Mouse (Mus musculus) embryonic facial prominence, embryonic 10.5 days (tissue): ENCODE measurements around the gene Slc44a5. TPM values are rescaled to one million over a fixed set of nuclear protein-coding genes. Genes with fewer than 3 reads are reported as not detected.

Experiments
- DNase-seq: peaks from one replicate; pipeline ENCODE4 v3.0.0-alpha.2; 2017; ENCODE audit warnings: low spot score
- H3K27ac ChIP-seq: fragments of 300-500 bp; sonication (generic); replicated peaks from 2 replicates; pipeline ENCODE4 v1.5.1; 2016; ENCODE audit warnings: mild to moderate bottlenecking
- H3K27me3 ChIP-seq: fragments of 300-500 bp; sonication (generic); replicated peaks from 2 replicates; pipeline ENCODE4 v1.6.1; 2016; ENCODE audit warnings: low read depth, mild to moderate bottlenecking; ENCODE audit not compliant: poor library complexity, severe bottlenecking
- H3K36me3 ChIP-seq: fragments of 300-500 bp; sonication (generic); replicated peaks from 2 replicates; pipeline ENCODE4 v1.6.1; 2016; ENCODE audit warnings: mild to moderate bottlenecking, moderate library complexity
- H3K4me1 ChIP-seq: fragments of 300-500 bp; sonication (generic); 2 replicates; pipeline ENCODE4 v1.6.1; 2016
- H3K4me3 ChIP-seq: fragments of 300-500 bp; sonication (generic); 2 replicates; pipeline ENCODE4 v1.5.1; 2016; ENCODE audit warnings: mild to moderate bottlenecking, moderate library complexity
- H3K9me3 ChIP-seq: fragments of 300-500 bp; sonication (generic); 2 replicates; pipeline ENCODE4 v1.6.1; 2016; ENCODE audit warnings: mild to moderate bottlenecking
- WGBS: fragments of 180-500 bp; shearing (Covaris S2); methylation state at CpG from one replicate; pipeline ENCODE4 v1.1.7; 2016; 5-methylcytosine and 5-hydroxymethylcytosine counted together
- polyA plus RNA-seq: library from polyadenylated mRNA; unstranded; fragments of >200 nt; fragmentation: Nextera tagmentation; extraction: Ambion mirVana; gene quantifications from 2 replicates; pipeline ENCODE4 v1.2.1, GENCODE M21; 2016

Slc44a5 gene
- polyA plus RNA-seq, 1 experiment from 2014 or later: 0.56 TPM

DNA sequence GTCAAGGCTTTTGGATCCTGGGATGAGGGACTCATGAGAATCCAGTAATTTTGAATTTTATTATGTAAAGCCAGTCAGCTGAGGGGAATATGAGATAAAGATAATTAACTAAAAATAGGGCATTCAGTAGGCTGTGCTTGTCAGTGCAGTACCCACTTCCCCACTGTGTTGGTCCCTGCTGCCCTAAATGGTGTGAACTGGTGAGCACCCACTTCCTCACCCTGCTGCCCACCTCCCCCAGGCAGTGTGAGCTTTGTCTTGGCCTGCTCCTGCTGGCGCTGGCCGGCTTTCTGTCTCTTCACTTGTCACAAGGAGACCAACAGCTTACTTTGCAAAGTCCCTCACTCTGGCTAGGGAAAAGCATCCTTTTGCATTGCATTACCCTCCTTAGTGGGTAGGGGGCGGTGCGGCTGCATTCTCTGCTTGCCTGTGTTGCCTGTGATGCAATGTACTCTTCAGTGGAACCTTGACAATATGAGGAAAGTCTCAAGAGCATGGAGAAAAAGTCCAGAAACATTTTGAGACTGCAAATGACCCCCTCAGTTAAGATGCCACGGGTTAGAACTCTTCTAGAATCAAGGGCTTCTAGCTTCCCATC is 344.5 kb downstream of the Slc44a5 start:
- Histone ChIP-seq H3K27me3 (peaks cover 23% of the 10 kb centered on the region), H3K4me1 (no peaks in the 10 kb centered on the region), H3K4me3 (no peak overlapping the region), H3K27ac (no peak overlapping the region), H3K9me3 (no peaks in the 10 kb centered on the region), H3K36me3 (peaks cover 47% of the 10 kb centered on the region)
- DNase-seq: peak; percentile 69
- 15% methylated on average over 5 of the region's 5 CpGs for WGBS

Other genes with a start within 250 kb of the Slc44a5 start
- gene St6galnac3, start 248.3 kb upstream of the Slc44a5 start, polyA plus RNA-seq: 54.1 and 55.1 TPM in 2 replicates
- gene Asb17, start 129.2 kb upstream of the Slc44a5 start, polyA plus RNA-seq: 0.19 and 0.34 TPM in 2 replicates
- gene Msh4, start 67.3 kb upstream of the Slc44a5 start, polyA plus RNA-seq: 0.15 TPM in 2 replicates
- 46.9 and 48.9 TPM in 2 replicates for gene Rabggtb, start 60.4 kb upstream of the Slc44a5 start, polyA plus RNA-seq
- gene Acadm, start 28.8 kb upstream of the Slc44a5 start, polyA plus RNA-seq: 40.7 and 44.6 TPM in 2 replicates